Mouse (Mus musculus) kidney, embryonic 15.5 days (tissue): ENCODE measurements around the gene Lrrc43. TPM values are rescaled to one million over a fixed set of nuclear protein-coding genes. Genes with fewer than 3 reads are reported as not detected.
A peak's percentile ranks its signal among the peaks of the same experiment; 100 is the strongest.

Experiments used
- ATAC-seq: fragments of 200-750 bp; cut with Nextera tagmentation; replicated peaks from 2 replicates; pipeline ENCODE4 v1.8.0; 2017; ENCODE audit warnings: moderate TSS enrichment; ENCODE audit not compliant: low FRiP score
- H3K27ac ChIP-seq: fragments of 300-500 bp; sonication (generic); 2 replicates; pipeline ENCODE4 v1.5.1; 2015; ENCODE audit warnings: mild to moderate bottlenecking, inconsistent platforms
- H3K27me3 ChIP-seq: fragments of 300-500 bp; sonication (generic); 2 replicates; pipeline ENCODE4 v1.6.1; 2015; ENCODE audit warnings: inconsistent platforms
- H3K36me3 ChIP-seq: fragments of 300-500 bp; sonication (generic); 2 replicates; pipeline ENCODE4 v1.6.1; 2015; ENCODE audit warnings: inconsistent platforms
- H3K4me1 ChIP-seq: fragments of 300-500 bp; sonication (generic); 2 replicates; pipeline ENCODE4 v1.6.1; 2015; ENCODE audit warnings: inconsistent platforms
- H3K4me2 ChIP-seq: fragments of 300-500 bp; sonication (generic); 2 replicates; pipeline ENCODE4 v1.6.1; 2015; ENCODE audit warnings: moderate library complexity, mild to moderate bottlenecking, inconsistent platforms
- H3K4me3 ChIP-seq: fragments of 300-500 bp; sonication (generic); replicated peaks from 2 replicates; pipeline ENCODE4 v1.5.1; 2015; ENCODE audit warnings: mild to moderate bottlenecking, inconsistent platforms
- H3K9ac ChIP-seq: fragments of 300-500 bp; sonication (generic); 2 replicates; pipeline ENCODE4 v1.6.1; 2015; ENCODE audit warnings: mild to moderate bottlenecking, inconsistent platforms
- H3K9me3 ChIP-seq: fragments of 300-500 bp; sonication (generic); replicated peaks from 2 replicates; pipeline ENCODE4 v1.6.1; 2016; ENCODE audit warnings: inconsistent platforms
- WGBS: fragments of 180-500 bp; shearing (Covaris S2); methylation state at CpG from one replicate; pipeline ENCODE4 v1.1.7; 2015; ENCODE audit warnings: mixed read lengths; 5-methylcytosine and 5-hydroxymethylcytosine counted together
- polyA plus RNA-seq: library from polyadenylated mRNA; unstranded; fragments of >200 nt; fragmentation: Nextera tagmentation; extraction: Ambion mirVana; gene quantifications from 2 replicates; pipeline ENCODE4 v1.2.1, GENCODE M21; 2015

Gene Lrrc43
- not detected in 2 replicates for polyA plus RNA-seq

DNA sequence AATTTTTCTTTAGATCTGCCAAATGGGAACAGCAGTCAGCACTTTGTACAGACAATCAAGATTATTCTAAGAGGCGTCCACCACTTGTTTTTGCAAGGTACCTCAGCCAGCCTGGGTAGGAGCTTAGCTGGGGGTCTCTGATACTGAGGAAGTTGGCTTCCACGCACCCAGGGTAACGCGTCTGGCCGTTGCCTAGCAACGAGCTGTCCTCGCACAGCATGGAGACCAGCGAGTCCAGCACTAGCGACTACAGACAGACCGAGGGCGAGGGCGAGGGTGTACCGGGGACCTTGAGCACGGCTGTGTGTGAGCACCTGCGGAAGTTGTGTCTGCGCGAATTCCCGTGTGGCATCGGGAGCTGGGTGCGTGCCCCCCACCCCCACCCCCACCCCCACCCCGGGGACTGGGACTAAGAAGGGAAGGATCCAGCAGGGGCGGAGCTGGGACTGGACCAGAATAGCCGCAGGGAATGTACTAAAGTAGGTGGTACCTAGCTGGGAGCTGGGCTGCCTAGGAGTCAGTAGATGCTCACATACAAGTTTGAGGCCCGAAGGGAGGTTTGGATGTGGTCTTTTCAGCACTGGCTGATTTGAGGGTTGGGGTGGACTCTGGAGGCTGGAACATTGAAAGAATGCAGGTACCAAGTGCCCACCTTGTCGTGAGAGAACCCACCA, at the start of gene Lrrc43, which contains the start of gene Il31:
Gene Lrrc43 (plus strand): TSS at position 194 of the 674 bp plus-strand sequence.
Gene Il31 (minus strand): TSS at position 378 of the 674 bp plus-strand sequence.
- Histone ChIP-seq H3K4me3 (peak within 1 kb of the TSS; percentile 14; the same call in 1 of the 2 replicates), H3K27ac (no peak within 1 kb of the TSS), H3K9me3 (no peaks in the 10 kb centered on the region), H3K27me3 (peaks cover 7% of the 10 kb centered on the region; the same call in 1 of the 2 replicates), H3K36me3 (no peaks in the 10 kb centered on the region), H3K9ac (no peak within 1 kb of the TSS), H3K4me1 (peaks cover 11% of the 10 kb centered on the region), H3K4me2 (peak within 1 kb of the TSS; percentile 55)
- 0 out of 2 replicates have a peak, but pooled peaks have one; percentile 40 for ATAC-seq
- WGBS, result 7% methylated on average over 25 of the region's 25 CpGs

DNA sequence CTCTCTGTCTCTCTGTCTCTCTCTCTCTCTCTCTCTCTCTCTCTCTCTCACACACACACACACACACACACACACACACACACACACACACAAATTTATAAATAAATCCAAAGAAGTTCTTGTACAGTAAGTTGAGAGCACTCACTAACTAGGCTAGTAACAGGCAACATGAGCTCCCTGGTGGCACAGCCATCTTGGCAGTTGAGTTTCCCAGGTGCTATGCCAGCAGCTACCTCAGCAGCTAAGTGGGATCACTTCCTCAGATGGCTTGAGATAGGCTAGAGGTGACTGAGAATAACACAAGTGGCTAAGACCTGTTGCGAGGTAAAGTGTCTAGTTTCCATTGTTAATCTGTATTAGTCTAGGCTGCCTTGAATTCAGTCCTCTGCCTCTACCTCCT, 49.8 kb upstream of the Lrrc43 start:
- H3K4me1 ChIP-seq, result peaks cover 16% of the 10 kb centered on the region
- H3K27me3 ChIP-seq, result no peaks in the 10 kb centered on the region
- H3K27ac ChIP-seq, result no peak overlapping the region
- 91% methylated on average over 1 of the region's 1 CpGs for WGBS
- no peak overlapping the region for H3K4me3 ChIP-seq
- no peak overlapping the region for H3K4me2 ChIP-seq
- no peak for ATAC-seq
- peaks cover 40% of the 10 kb centered on the region for H3K36me3 ChIP-seq
- H3K9ac ChIP-seq, result no peak overlapping the region
- H3K9me3 ChIP-seq, result no peaks in the 10 kb centered on the region

DNA sequence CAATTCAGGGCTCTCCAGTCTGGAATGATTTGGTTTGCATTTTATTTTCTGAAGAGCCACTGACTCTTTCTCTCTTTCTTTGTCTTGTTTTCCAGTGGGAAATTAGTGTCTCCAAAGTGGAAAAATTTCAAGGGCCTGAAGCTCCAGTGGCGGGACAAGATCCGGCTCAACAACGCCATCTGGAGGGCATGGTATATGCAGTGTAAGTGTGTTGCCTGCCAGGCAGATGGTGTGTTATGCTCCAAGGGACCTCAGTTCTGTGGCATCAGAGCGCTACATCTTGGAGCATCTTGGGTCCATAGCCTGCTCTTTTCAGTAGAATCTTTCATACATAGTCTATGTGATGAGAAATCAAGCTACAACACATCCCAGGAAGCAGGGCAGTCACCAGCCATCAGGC, 49.2 kb upstream of the Lrrc43 start:
- H3K36me3 ChIP-seq, result peaks cover 45% of the 10 kb centered on the region
- no peaks in the 10 kb centered on the region for H3K9me3 ChIP-seq
- ATAC-seq, result no peak
- H3K4me3 ChIP-seq, result no peak overlapping the region
- H3K9ac ChIP-seq, result no peak overlapping the region
- H3K4me2 ChIP-seq, result no peak overlapping the region
- H3K27ac ChIP-seq, result no peak overlapping the region
- no peaks in the 10 kb centered on the region for H3K27me3 ChIP-seq
- 88% methylated on average over 4 of the region's 4 CpGs for WGBS
- H3K4me1 ChIP-seq, result peaks cover 14% of the 10 kb centered on the region

DNA sequence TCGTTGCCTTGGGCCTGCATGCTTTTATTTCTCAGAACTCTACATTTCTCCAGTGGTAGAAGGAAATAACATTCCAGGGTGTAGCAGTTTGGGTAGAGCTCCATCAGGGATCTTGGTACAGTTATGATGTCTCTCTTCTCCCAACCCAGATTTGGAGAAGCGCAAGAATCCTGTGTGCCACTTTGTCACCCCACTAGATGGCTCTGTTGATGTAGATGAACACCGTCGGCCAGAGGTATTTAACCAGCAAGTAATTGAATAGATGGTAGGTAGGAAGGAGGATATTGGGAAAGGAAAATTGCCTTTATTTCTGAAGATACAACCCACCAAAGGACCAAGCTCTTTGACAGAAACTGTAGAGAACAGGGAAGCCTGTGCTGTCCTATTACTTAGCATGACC, 48.4 kb upstream of the Lrrc43 start:
- Histone ChIP-seq H3K9ac (no peak overlapping the region), H3K4me2 (no peak overlapping the region), H3K4me3 (no peak overlapping the region), H3K36me3 (peaks cover 52% of the 10 kb centered on the region), H3K9me3 (no peaks in the 10 kb centered on the region), H3K27me3 (no peaks in the 10 kb centered on the region), H3K4me1 (peaks cover 13% of the 10 kb centered on the region), H3K27ac (no peak overlapping the region)
- WGBS, result 68% methylated on average over 4 of the region's 4 CpGs
- ATAC-seq, result no peak

DNA sequence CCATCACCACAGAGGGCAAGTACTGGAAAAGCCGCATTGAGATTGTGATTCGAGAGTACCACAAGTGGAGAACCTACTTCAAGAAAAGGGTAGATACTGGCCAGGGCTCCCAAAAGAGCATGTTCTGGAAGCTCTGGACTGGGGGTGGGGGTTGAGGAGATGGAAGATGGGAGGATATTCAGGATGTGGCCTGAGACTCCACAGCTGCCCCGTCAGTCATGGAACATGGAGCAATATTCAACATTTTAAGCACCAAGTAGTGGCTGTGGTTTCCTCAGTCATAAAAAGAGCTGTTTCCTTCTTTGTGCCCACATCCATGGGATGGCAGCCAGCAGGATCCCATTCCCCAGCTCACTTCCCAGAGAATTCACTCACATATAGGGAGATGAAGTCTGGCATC, 46.8 kb upstream of the Lrrc43 start:
- Histone ChIP-seq H3K4me2 (no peak overlapping the region), H3K4me1 (no peaks in the 10 kb centered on the region), H3K27me3 (no peaks in the 10 kb centered on the region), H3K9ac (no peak overlapping the region), H3K27ac (no peak overlapping the region), H3K4me3 (no peak overlapping the region), H3K36me3 (peaks cover 67% of the 10 kb centered on the region), H3K9me3 (no peaks in the 10 kb centered on the region)
- ATAC-seq, result no peak
- WGBS, result 95% methylated on average over 3 of the region's 3 CpGs

DNA sequence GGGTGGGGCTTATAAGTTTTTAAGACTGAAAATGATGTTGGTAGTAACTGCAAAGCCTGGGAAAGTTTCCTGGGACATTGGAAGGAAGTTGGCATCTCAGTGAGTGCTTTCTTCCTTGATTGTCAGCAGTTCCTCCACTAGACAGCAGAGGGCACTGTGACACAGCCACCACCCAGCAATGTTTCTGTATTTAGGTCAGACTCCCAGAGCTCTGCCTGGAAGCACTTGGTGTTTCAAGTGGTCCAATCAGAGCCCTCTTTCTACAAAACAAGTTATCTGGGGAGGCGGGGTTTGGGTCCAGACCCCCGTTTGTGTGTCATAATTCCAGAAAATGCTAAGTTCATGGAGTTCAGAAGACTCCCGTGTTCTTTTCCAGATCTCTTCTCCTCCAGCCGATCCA, 45.0 kb upstream of the Lrrc43 start:
- Histone ChIP-seq H3K4me3 (no peak overlapping the region), H3K9me3 (no peaks in the 10 kb centered on the region), H3K4me1 (no peaks in the 10 kb centered on the region), H3K27me3 (no peaks in the 10 kb centered on the region), H3K36me3 (peaks cover 84% of the 10 kb centered on the region), H3K27ac (no peak overlapping the region), H3K9ac (no peak overlapping the region), H3K4me2 (no peak overlapping the region)
- WGBS, result 48% methylated on average over 4 of the region's 4 CpGs
- ATAC-seq, result no peak

DNA sequence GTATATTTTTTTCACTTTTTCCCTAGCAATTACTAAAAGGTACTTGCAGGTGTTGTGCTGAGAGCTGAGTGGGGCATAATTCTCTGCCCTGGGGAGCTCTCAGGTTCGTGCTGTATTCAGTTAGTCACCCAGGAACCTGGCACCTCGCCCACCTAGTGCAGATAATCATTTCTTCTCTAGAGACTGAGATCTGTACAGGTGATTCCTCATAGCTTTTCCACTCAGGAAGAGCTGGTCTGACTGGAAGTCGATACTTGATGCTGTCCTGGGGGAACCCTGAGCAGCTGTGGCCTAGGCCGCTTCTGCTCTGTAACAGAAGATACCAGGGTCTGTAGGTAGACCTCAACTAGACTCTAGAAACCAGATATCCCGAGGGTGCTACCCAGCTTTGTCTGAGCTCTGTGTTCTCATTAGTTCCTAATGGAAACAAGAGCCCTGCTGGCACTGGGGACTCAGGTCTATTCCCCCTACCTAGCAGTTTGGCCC, 44.2 kb upstream of the Lrrc43 start:
- H3K9ac ChIP-seq, result no peak overlapping the region
- H3K4me2 ChIP-seq, result no peak overlapping the region
- H3K9me3 ChIP-seq, result no peaks in the 10 kb centered on the region
- H3K27me3 ChIP-seq, result no peaks in the 10 kb centered on the region
- no peaks in the 10 kb centered on the region for H3K4me1 ChIP-seq
- no peak overlapping the region for H3K27ac ChIP-seq
- no peak for ATAC-seq
- 91% methylated on average over 5 of the region's 5 CpGs for WGBS
- peaks cover 91% of the 10 kb centered on the region for H3K36me3 ChIP-seq
- H3K4me3 ChIP-seq, result no peak overlapping the region

DNA sequence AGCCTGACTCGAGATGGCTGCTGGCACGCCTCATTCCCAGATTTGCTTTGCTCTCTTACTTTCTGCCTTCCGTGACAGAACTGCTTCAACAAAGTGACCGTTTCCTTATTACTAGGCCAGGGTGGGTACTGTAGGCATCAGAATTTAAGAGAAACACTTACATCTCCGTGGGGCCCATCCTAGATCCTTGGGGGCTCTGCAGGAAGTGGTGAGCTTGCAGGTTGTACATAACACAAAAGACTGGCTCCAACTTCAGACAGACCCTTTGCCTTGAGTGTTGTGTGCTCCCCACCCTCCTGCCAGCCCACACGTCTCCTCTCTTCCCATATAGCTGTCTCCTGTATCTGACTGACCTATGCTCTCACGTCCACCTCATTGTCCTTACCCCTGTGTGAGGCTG, 37.2 kb upstream of the Lrrc43 start:
- Histone ChIP-seq H3K9me3 (no peaks in the 10 kb centered on the region), H3K27ac (no peak overlapping the region), H3K9ac (no peak overlapping the region), H3K4me1 (no peaks in the 10 kb centered on the region), H3K4me2 (no peak overlapping the region), H3K27me3 (no peaks in the 10 kb centered on the region), H3K36me3 (peaks cover 95% of the 10 kb centered on the region), H3K4me3 (no peak overlapping the region)
- ATAC-seq, result no peak
- WGBS, result 92% methylated on average over 7 of the region's 7 CpGs

DNA sequence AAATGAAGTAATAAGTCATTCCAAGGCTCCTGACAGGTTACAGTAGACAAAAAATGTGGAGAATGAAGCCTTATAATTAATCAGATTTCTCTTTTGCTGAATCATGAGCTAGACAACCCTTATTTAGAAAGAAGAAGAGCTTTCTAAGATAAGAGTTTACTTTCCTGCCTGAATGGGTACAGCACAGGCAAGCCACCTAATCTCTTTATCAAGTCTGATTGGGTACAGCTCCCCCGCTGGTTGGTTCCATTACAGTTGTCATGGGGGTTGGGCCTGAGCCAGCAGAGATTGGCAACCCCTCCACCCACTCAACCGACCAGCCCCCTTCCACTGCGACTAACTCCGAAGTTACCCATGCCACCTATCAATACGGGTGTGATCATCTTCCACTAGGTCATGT, 27.7 kb upstream of the Lrrc43 start:
- Histone ChIP-seq H3K9me3 (no peaks in the 10 kb centered on the region), H3K27me3 (no peaks in the 10 kb centered on the region), H3K4me3 (no peak overlapping the region), H3K36me3 (peaks cover 2% of the 10 kb centered on the region; the same call in 1 of the 2 replicates), H3K4me1 (no peaks in the 10 kb centered on the region), H3K9ac (no peak overlapping the region), H3K27ac (no peak overlapping the region), H3K4me2 (no peak overlapping the region)
- ATAC-seq, result no peak
- WGBS, result 66% methylated on average over 5 of the region's 5 CpGs

DNA sequence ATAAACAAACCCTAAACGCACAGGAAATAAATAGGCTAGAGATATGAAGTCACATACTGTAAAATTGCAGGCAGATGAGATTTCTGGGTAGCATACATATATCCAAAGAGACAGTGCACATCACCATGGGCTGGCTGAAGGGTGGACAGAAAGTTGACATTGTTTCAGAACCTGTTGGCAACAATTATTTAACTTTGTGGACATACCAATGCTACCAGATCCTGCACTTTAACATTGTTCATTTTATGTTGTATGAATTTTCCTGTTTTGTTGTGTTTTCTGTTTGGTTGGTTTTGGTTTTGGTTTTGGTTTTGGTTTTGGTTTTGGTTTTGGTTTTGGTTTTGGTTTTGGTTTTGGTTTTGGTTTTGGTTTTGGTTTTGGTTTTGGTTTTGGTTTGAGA, 24.5 kb upstream of the Lrrc43 start:
- Histone ChIP-seq H3K4me2 (no peak overlapping the region), H3K4me1 (no peaks in the 10 kb centered on the region), H3K27ac (no peak overlapping the region), H3K27me3 (no peaks in the 10 kb centered on the region), H3K4me3 (no peak overlapping the region), H3K36me3 (no peaks in the 10 kb centered on the region), H3K9me3 (no peaks in the 10 kb centered on the region), H3K9ac (no peak overlapping the region)
- WGBS, result 89% methylated on average over 1 of the region's 1 CpGs
- no peak for ATAC-seq

DNA sequence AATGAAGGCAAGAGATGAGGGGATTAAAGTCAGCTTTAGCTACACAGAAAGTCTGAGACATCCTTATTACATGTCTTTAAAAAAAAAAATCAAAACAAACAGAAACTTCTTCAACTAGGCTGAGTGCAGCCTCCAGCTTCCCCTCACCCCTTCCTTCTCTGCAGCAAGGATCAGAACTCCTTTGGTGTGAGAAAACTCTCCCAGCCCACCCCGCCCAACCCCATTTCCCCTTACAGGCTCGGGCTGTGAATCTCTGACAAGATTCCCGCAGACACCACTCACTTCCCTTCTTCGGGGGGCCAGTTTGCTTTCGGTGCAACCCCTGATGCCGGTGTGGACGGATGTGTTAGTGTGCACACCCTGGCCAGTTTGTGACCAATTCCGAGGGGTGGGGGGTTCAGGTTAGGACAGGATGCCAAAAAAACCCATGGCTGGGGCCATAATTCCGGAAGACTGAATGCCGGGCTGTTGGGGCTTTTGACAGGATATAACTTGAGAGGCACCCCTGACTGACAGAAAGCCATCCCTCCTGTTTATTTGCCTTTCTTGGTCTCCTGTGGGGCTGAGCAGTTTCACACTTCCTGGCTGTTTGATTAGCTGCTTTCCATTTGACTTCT, 18.2 kb upstream of the Lrrc43 start:
- no peak for ATAC-seq
- Histone ChIP-seq H3K4me3 (peak overlapping the region; percentile 28), H3K9me3 (no peaks in the 10 kb centered on the region), H3K9ac (no peak overlapping the region), H3K4me2 (peak overlapping the region; percentile 53), H3K27ac (no peak overlapping the region), H3K27me3 (no peaks in the 10 kb centered on the region), H3K4me1 (peaks cover 5% of the 10 kb centered on the region), H3K36me3 (no peaks in the 10 kb centered on the region)
- 5% methylated on average over 10 of the region's 10 CpGs for WGBS

DNA sequence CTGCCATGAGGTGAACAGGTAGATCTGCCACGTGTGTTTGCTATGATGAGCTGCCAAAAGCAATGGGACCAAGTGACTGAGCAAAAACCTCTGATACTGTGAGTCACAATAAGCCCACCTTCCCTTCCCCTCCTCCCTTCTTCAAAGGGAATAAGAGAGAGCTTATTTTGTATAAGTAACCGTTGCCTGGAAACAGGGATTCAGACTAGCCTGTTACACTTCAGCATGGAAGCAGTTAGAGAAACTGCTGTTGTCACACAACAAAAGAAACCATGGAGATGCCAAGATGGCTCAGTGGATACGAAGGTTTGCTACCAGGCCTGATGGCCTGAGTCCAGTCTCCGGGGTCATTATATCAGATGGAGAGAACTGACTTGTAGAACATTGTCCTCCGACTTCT, 15.3 kb upstream of the Lrrc43 start:
- no peak overlapping the region for H3K27ac ChIP-seq
- no peaks in the 10 kb centered on the region for H3K36me3 ChIP-seq
- no peak overlapping the region for H3K4me2 ChIP-seq
- H3K9ac ChIP-seq, result no peak overlapping the region
- no peak for ATAC-seq
- H3K4me1 ChIP-seq, result peaks cover 5% of the 10 kb centered on the region
- H3K9me3 ChIP-seq, result no peaks in the 10 kb centered on the region
- H3K4me3 ChIP-seq, result no peak overlapping the region
- 81% methylated on average over 5 of the region's 5 CpGs for WGBS
- no peaks in the 10 kb centered on the region for H3K27me3 ChIP-seq
